Mouse (Mus musculus) olfactory bulb, adult 2 months (tissue): ENCODE measurements at regions not wholly inside any gene's neighbourhood (a gene's known extent, or its start where the extent isn't known, plus 50 kb on each side); places are given as distances from the start of the nearest gene placed in this dataset.

Experiments used
- CTCF ChIP-seq: fragments of 200-500 bp; IDR thresholded peaks from 2 replicates; pipeline ENCODE4 v1.5.1; 2012; ENCODE audit warnings: low read depth, mild to moderate bottlenecking, low read length, moderate library complexity; ENCODE audit not compliant: insufficient read depth
- POLR2A ChIP-seq: fragments of 200-500 bp; IDR thresholded peaks from 2 replicates; pipeline ENCODE4 v1.6.1; 2012; ENCODE audit warnings: mild to moderate bottlenecking, low read depth, low read length, moderate library complexity; ENCODE audit not compliant: insufficient read depth

DNA sequence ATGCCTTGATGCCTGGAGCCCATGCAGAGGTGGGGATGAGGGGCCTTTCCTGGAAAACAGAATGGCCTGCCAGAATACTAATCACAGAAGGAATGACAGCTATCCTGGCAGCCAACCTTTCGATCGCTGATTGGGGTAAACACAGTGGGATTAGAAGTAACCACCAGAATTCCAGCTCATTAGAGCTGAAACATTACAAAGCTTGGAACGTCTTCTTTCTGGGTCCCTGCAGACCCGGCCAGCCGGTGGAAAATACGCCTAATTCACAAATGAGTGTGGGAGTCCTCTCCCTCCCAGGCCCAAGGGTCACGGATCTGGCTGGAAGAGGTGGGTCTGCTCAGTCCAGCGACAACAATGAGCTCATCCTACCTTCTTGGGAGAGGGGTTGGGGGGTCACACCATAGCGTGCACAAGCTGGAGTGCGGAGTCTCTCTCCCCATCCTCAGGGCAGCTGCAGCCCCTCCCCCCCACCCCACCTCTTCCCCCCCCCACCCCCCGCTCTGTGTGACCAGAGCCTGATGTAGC, 297.8 kb upstream of the Rtl1 start:
- TF ChIP-seq CTCF (no peak), POLR2A (no peak)
